Comparison of ENCODE assay signal across 9 mouse cellular contexts in the genomic region with DNA sequence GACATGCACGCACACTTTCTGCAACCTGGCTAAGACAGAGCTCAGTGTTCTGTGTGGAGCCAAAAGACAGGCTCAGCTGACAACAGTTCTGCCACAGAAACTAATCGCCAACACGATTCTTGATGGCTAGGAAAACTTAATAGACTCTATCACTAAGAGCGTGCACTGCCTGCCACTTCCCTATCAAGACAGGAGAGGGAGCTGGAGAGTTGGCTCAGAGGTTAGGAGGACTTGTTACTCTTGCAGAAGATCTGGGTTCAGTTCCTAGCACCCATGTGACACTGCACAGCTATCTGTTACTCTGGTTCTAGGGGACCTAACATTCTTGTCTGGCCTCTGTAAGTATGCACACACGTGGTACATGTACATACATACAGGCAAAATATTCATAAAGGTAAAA. TPM values are rescaled to one million over a fixed set of nuclear protein-coding genes. Genes with fewer than 3 reads are reported as not detected.
DNase-seq lines count a peak whose midpoint lies in the region; ATAC-seq lines count a peak whose summit lies in the region.
"Had no signal": no experiment of that assay in that cellular context is flagged by ENCODE, and none has a peak within 500 bp of the region (broad histone marks: within the 10 kb centered on the region; RNA-seq: fewer than 3 reads in every experiment).

No protein-coding gene starts in this region.

- H3K27ac ChIP-seq in hindbrain, embryonic 12.5 days = no peak overlapping the region
- H3K27ac ChIP-seq: midbrain, embryonic 12.5 days had no signal

- no peaks in the 10 kb centered on the region for H3K9me3 ChIP-seq in hindbrain, embryonic 12.5 days (replicated peaks)
- H3K9me3 ChIP-seq: midbrain, embryonic 12.5 days had no signal

- intact Hi-C loops in heart, postnatal 10 days (cut with DNase I) = no loop called here

- H3K36me3 ChIP-seq in hindbrain, embryonic 12.5 days = peaks cover 70% of the 10 kb centered on the region

- no peaks in the 10 kb centered on the region for H3K4me1 ChIP-seq in hindbrain, embryonic 12.5 days
- H3K4me1 ChIP-seq: midbrain, embryonic 12.5 days had no signal

- H3K9ac ChIP-seq in hindbrain, embryonic 12.5 days = no peak overlapping the region
- H3K9ac ChIP-seq: midbrain, embryonic 12.5 days had no signal

- no peak overlapping the region for H3K4me2 ChIP-seq in hindbrain, embryonic 12.5 days (replicated peaks)
- H3K4me2 ChIP-seq: midbrain, embryonic 12.5 days had no signal

- no peaks in the 10 kb centered on the region for H3K27me3 ChIP-seq in hindbrain, embryonic 12.5 days
- H3K27me3 ChIP-seq: midbrain, embryonic 12.5 days had no signal

- 80% methylated on average over 5 of the region's 5 CpGs for WGBS in hindbrain, embryonic 12.5 days

- no peak overlapping the region for H3K4me3 ChIP-seq in hindbrain, embryonic 12.5 days
- H3K4me3 ChIP-seq: midbrain, embryonic 12.5 days had no signal

- no peak for ATAC-seq in hindbrain, embryonic 12.5 days (ENCODE audit: low FRiP score)

- peak; percentile 16 for DNase-seq in kidney, adult 9 months
- no peak for DNase-seq in kidney, adult 18-20 months
- DNase-seq in B cell, adult 2 months = peak; percentile 19 to 38
- peak; percentile 60 for DNase-seq in ZHBTc4 (ENCODE audit: low read depth, low spot score)
- DNase-seq in lung, postnatal 36 days = peak; percentile 38
- DNase-seq in spleen, adult 18-20 months = no peak
- DNase-seq in heart, postnatal 10 days = no peak

RNA-seq across cellular contexts. Expression of a gene that starts 10.3 kb away (rescaled TPM):
- polyA plus RNA-seq in hindbrain, embryonic 12.5 days (2016; fragmentation: Nextera tagmentation; extraction: Ambion mirVana) = 45.5 and 48.7 TPM in 2 replicates
- 1 to 10 TPM; 8.5 to 9.6 TPM for total RNA-seq in heart, postnatal 10 days (2021)

RNA-seq across cellular contexts. Expression of a gene that starts 31.0 kb away (rescaled TPM):
- polyA plus RNA-seq in hindbrain, embryonic 12.5 days (2016; fragmentation: Nextera tagmentation; extraction: Ambion mirVana) = 0.16 TPM in 1 of 2 replicates, not detected in the other
- total RNA-seq in heart, postnatal 10 days (2021) = not detected
- polyA plus RNA-seq: midbrain, embryonic 12.5 days had no signal

Comparison
In these comparisons a context has a peak if more than half of its experiments do, and no peak if none do; other contexts are left out.
1. DNase-seq: peak in kidney, adult 9 months (single experiment), B cell, adult 2 months (2 of 2), ZHBTc4 (single experiment) and lung, postnatal 36 days (single experiment); none in kidney, adult 18-20 months (single experiment), spleen, adult 18-20 months (0 of 2) and heart, postnatal 10 days (0 of 2).